Mouse (Mus musculus): ENCODE measurements around the gene Rtl1. TPM values are rescaled to one million over a fixed set of nuclear protein-coding genes. Genes with fewer than 3 reads are reported as not detected.

Gene Rtl1
- polyA plus RNA-seq (2014; fragmentation: Nextera tagmentation; extraction: Ambion mirVana), result 2.1 and 3.0 TPM in 2 replicates

DNA sequence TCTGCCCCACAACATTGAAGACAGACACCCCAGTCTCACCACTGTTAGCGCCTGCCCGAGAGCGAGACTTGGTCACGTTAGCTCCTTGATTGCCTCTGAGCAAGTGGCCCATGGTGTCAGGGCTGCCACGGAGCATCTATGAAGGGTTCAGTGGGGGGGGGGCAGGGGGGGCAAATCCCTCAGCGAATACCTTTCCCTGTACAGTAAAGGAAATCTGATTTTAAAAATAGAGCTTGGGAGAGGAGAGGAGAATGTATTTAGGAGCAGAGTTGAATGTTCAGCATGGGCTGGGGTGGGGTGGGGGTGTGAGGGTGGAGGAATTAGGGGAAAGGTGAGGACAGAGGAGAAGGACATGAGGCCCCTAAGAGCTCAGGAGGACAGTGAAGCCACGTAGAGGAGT is at the start of gene Rtl1:
Rtl1 (minus strand) TSS at position 101 of the 400 bp plus-strand sequence.
- ATAC-seq (ENCODE audit: low read depth), result no peak

DNA sequence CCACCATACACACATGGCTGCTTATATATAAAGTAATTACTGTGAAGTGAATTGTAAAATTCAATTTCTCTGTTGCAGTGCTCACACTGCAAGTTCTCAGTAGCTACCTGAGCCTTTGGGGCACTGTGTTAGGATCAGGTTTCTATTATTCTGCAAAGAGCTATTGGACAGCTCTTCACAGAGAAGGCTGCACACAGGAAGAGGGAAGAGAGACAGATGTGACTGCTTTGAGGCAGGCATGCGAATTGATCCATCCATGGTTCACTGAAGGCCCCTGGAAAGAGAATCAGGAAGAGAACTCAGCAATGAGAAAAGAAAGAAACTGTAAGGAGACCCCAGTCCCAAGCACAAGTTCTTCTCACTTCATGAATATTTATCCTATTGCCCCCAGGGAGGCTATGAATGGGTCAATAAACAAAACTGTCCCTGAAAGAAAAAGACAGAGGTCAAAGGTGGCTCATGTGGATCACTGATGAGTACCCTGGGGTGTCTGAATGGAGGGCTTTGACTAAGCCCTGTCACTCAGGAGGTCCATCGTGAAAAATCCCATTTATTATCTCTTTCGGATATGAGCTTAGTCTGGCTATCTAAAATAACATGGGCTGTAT is 40.5 kb upstream of the Rtl1 start:
- WGBS, result 2% methylated on average over 3 of the region's 3 CpGs
- no peak overlapping the region for H3K27ac ChIP-seq (ENCODE audit: low read depth, low read length)
- no peak overlapping the region for H3K4me2 ChIP-seq (ENCODE audit: low read depth, low read length)
- no peaks in the 10 kb centered on the region for H3K4me1 ChIP-seq (ENCODE audit: control insufficient read depth, insufficient read depth, low read length)
- H3K4me3 ChIP-seq (ENCODE audit: low read depth, low read length), result no peak overlapping the region
- 0 out of 2 replicates have a peak, but pooled peaks cover 3% of the 10 kb centered on the region for H3K36me3 ChIP-seq (ENCODE audit: control insufficient read depth, insufficient read depth, low read length)
- no peaks in the 10 kb centered on the region for H3K9me3 ChIP-seq (ENCODE audit: control insufficient read depth, low read length)
- no peak overlapping the region for H3K9ac ChIP-seq (replicated peaks; ENCODE audit: low read depth, low read length)
- H3K27me3 ChIP-seq (ENCODE audit: control insufficient read depth, insufficient read depth, low read length), result no peaks in the 10 kb centered on the region
- ATAC-seq (ENCODE audit: low read depth), result no peak

More for the DNA sequence above, at the start of gene Rtl1:
- H3K36me3 ChIP-seq (ENCODE audit: control insufficient read depth, insufficient read depth, low read length), result peaks cover 10% of the 10 kb centered on the region
- H3K27me3 ChIP-seq (ENCODE audit: control insufficient read depth, insufficient read depth, low read length), result no peaks in the 10 kb centered on the region
- WGBS, result 85% methylated on average over 7 of the region's 7 CpGs
- no peak within 1 kb of the TSS for H3K4me2 ChIP-seq (ENCODE audit: low read depth, low read length)
- H3K9me3 ChIP-seq (ENCODE audit: control insufficient read depth, low read length), result no peaks in the 10 kb centered on the region
- H3K4me1 ChIP-seq (ENCODE audit: control insufficient read depth, insufficient read depth, low read length), result peaks cover 4% of the 10 kb centered on the region; the same call in 1 of the 2 replicates
- H3K9ac ChIP-seq (replicated peaks; ENCODE audit: low read depth, low read length), result no peak within 1 kb of the TSS
- no peak within 1 kb of the TSS for H3K4me3 ChIP-seq (ENCODE audit: low read depth, low read length)
- no peak within 1 kb of the TSS for H3K27ac ChIP-seq (ENCODE audit: low read depth, low read length)

DNA sequence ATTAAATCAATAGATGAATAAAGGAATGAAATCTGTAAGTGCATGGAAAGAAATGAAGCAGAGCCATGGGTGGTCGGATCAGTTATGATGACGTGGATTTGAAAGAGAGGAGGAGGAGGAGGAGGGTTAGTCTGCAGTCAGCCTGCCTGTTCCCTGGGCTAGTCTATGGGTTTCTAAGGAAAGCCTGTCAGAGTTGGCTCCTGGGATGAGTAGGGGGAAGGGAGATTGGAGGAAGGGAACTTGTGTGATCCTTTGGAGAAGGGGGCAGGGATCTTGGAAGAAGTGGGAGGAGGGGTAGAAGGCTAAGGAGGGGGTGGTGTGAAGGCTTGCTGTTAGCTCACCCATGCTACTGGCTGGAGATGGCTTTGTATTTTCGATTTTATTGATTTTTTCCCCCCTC is 31.9 kb upstream of the Rtl1 start:
- H3K9ac ChIP-seq (replicated peaks; ENCODE audit: low read depth, low read length), result no peak overlapping the region
- H3K36me3 ChIP-seq (ENCODE audit: control insufficient read depth, insufficient read depth, low read length), result peaks cover 2% of the 10 kb centered on the region; the same call in 1 of the 2 replicates
- WGBS, result 62% methylated on average over 3 of the region's 3 CpGs

DNA sequence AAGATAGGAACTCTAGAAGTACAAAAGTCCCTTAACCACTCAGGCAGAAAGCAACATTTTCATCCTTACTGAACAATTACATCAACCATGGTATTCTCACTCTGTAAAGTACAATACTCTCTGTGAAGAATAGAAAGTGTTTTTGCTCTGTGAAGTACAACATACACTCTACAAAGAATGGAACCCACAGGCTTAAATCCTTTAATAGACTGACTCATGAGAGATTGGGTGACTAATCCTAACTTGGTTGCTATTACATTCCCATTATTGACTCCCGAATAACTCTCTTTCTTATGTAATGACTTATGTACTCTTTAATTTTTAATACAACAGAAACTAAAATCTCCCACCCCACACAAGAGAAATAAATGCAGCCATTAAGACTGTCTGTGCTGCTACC is 28.8 kb upstream of the Rtl1 start:
- Histone ChIP-seq H3K9ac (replicated peaks; ENCODE audit: low read depth, low read length) (no peak overlapping the region), H3K27ac (ENCODE audit: low read depth, low read length) (no peak overlapping the region), H3K36me3 (ENCODE audit: control insufficient read depth, insufficient read depth, low read length) (peaks cover 6% of the 10 kb centered on the region; the same call in 1 of the 2 replicates), H3K4me2 (ENCODE audit: low read depth, low read length) (no peak overlapping the region), H3K4me1 (ENCODE audit: control insufficient read depth, insufficient read depth, low read length) (no peaks in the 10 kb centered on the region), H3K4me3 (ENCODE audit: low read depth, low read length) (no peak overlapping the region), H3K9me3 (ENCODE audit: control insufficient read depth, low read length) (no peaks in the 10 kb centered on the region), H3K27me3 (ENCODE audit: control insufficient read depth, insufficient read depth, low read length) (no peaks in the 10 kb centered on the region)
- no peak for ATAC-seq (ENCODE audit: low read depth)
- WGBS, result 86% methylated on average over 1 of the region's 1 CpGs

More for the DNA sequence above, 31.9 kb upstream of the Rtl1 start:
- no peak for ATAC-seq (ENCODE audit: low read depth)
- Histone ChIP-seq H3K4me2 (ENCODE audit: low read depth, low read length) (no peak overlapping the region), H3K4me3 (ENCODE audit: low read depth, low read length) (no peak overlapping the region), H3K27ac (ENCODE audit: low read depth, low read length) (no peak overlapping the region), H3K9me3 (ENCODE audit: control insufficient read depth, low read length) (no peaks in the 10 kb centered on the region), H3K4me1 (ENCODE audit: control insufficient read depth, insufficient read depth, low read length) (no peaks in the 10 kb centered on the region), H3K27me3 (ENCODE audit: control insufficient read depth, insufficient read depth, low read length) (no peaks in the 10 kb centered on the region)

DNA sequence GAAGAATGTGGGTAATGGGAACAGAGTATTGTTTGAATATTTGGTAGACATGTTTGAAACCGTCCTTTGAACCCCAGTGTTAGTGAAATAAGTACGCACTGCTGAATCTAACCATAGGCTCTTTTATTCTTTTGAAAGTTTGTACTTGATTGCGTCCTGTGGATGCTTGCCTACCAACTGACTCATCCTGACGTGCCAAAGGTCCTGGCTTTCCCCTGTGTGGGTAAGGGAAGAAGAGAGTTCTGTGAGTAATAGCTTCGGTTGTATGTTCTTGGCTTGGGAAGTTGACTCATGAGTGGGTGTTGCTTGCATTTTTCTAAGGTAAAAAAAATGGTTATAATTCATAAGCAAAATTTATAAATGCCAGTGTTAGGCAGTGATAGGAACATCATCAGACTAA is 26.8 kb upstream of the Rtl1 start:
- 91% methylated on average over 5 of the region's 5 CpGs for WGBS
- Histone ChIP-seq H3K27ac (ENCODE audit: low read depth, low read length) (no peak overlapping the region), H3K4me1 (ENCODE audit: control insufficient read depth, insufficient read depth, low read length) (no peaks in the 10 kb centered on the region), H3K4me2 (ENCODE audit: low read depth, low read length) (no peak overlapping the region), H3K9ac (replicated peaks; ENCODE audit: low read depth, low read length) (no peak overlapping the region), H3K27me3 (ENCODE audit: control insufficient read depth, insufficient read depth, low read length) (no peaks in the 10 kb centered on the region), H3K36me3 (ENCODE audit: control insufficient read depth, insufficient read depth, low read length) (peaks cover 6% of the 10 kb centered on the region; the same call in 1 of the 2 replicates), H3K9me3 (ENCODE audit: control insufficient read depth, low read length) (no peaks in the 10 kb centered on the region), H3K4me3 (ENCODE audit: low read depth, low read length) (no peak overlapping the region)
- no peak for ATAC-seq (ENCODE audit: low read depth)

DNA sequence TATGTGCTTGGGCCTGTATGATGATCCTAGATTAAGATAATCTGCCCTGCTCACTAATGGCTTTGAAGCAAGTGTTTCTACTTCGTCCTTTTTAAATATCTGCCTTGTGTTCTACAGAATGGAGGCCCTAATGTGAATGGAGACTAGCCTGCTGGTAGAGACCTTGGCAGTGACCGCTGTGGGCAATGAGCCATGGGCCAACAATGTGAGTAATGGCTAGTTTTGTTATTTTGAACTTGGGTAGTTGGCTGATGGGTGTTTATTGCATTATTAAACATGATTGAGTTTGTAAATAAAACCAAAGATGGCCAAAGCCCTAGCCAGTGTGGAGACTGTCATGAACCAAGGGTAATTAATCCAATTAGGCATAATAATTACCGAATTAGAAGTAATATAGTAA is 20.1 kb upstream of the Rtl1 start:
- Histone ChIP-seq H3K4me2 (ENCODE audit: low read depth, low read length) (no peak overlapping the region), H3K4me3 (ENCODE audit: low read depth, low read length) (no peak overlapping the region), H3K9me3 (ENCODE audit: control insufficient read depth, low read length) (no peaks in the 10 kb centered on the region), H3K27ac (ENCODE audit: low read depth, low read length) (no peak overlapping the region), H3K36me3 (ENCODE audit: control insufficient read depth, insufficient read depth, low read length) (peaks cover 11% of the 10 kb centered on the region; the same call in 1 of the 2 replicates), H3K9ac (replicated peaks; ENCODE audit: low read depth, low read length) (no peak overlapping the region), H3K4me1 (ENCODE audit: control insufficient read depth, insufficient read depth, low read length) (no peaks in the 10 kb centered on the region), H3K27me3 (ENCODE audit: control insufficient read depth, insufficient read depth, low read length) (no peaks in the 10 kb centered on the region)
- 84% methylated on average over 3 of the region's 3 CpGs for WGBS
- ATAC-seq (ENCODE audit: low read depth), result no peak

DNA sequence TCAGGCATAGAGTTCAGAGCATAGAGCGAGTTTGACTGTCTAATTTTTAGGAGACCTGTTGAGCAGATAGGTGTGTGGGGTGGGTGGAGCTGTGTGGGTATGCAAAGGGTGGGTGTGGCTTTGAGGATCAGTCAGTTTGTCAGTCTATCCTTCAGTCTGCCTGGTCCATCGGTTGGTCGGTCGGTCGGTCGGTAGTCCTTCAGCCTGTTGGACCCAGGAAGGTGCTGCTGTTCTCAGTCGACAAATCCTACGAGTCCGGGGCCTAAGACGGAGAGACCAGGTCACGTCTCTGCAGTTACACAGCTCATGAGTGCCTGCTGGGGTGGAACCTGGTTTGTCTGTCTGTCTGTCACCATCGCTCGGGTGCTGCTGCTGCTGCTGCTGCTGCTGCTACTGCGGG is 17.9 kb upstream of the Rtl1 start:
- Histone ChIP-seq H3K4me1 (ENCODE audit: control insufficient read depth, insufficient read depth, low read length) (no peaks in the 10 kb centered on the region), H3K9ac (replicated peaks; ENCODE audit: low read depth, low read length) (no peak overlapping the region), H3K9me3 (ENCODE audit: control insufficient read depth, low read length) (no peaks in the 10 kb centered on the region), H3K27me3 (ENCODE audit: control insufficient read depth, insufficient read depth, low read length) (no peaks in the 10 kb centered on the region), H3K36me3 (ENCODE audit: control insufficient read depth, insufficient read depth, low read length) (peaks cover 8% of the 10 kb centered on the region; the same call in 1 of the 2 replicates), H3K27ac (ENCODE audit: low read depth, low read length) (no peak overlapping the region), H3K4me3 (ENCODE audit: low read depth, low read length) (no peak overlapping the region), H3K4me2 (ENCODE audit: low read depth, low read length) (no peak overlapping the region)
- ATAC-seq (ENCODE audit: low read depth), result no peak
- 88% methylated on average over 14 of the region's 14 CpGs for WGBS

DNA sequence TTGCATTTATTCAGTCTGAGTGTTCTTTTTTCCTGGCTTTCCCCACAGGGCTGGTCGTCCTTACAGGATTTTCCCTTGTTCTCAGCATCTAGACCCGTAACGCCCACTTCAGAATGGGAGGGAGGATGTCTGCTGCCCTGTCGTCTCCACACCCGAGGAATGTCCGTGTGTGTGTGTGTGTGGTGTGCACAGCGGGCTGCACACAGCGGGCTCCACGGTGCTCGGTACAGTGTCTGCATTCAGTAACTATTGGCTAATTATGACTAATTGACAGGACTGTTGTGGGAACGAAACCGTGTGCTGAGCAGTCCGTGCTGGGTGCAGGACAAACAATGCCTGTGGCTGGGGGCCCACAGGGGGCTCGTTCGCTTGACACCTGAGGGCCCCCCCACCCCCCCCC is 17.0 kb upstream of the Rtl1 start:
- Histone ChIP-seq H3K4me3 (ENCODE audit: low read depth, low read length) (no peak overlapping the region), H3K9me3 (ENCODE audit: control insufficient read depth, low read length) (no peaks in the 10 kb centered on the region), H3K4me1 (ENCODE audit: control insufficient read depth, insufficient read depth, low read length) (no peaks in the 10 kb centered on the region), H3K9ac (replicated peaks; ENCODE audit: low read depth, low read length) (no peak overlapping the region), H3K27me3 (ENCODE audit: control insufficient read depth, insufficient read depth, low read length) (no peaks in the 10 kb centered on the region), H3K27ac (ENCODE audit: low read depth, low read length) (no peak overlapping the region), H3K36me3 (ENCODE audit: control insufficient read depth, insufficient read depth, low read length) (peaks cover 8% of the 10 kb centered on the region; the same call in 1 of the 2 replicates), H3K4me2 (ENCODE audit: low read depth, low read length) (no peak overlapping the region)
- 32% methylated on average over 15 of the region's 15 CpGs for WGBS
- ATAC-seq (ENCODE audit: low read depth), result no peak

DNA sequence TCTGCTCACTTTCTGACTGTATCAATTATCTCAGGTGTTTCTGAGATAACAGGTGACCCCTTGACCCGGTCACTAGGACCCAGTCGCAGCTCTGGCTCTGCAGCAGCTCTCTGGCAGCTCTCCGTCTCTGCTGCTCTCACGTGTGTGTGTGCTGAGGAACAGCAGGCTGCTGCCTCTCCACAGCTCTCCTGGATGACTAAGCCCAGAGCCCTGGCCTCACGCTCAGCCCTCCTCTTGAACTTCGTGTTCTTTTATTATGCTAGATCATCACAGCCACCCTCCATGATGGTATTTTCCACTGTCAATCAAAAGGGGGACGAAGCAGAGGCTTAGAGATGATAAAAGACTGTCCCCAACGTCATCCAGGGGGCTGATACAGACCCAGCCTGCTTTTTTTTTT is 15.2 kb upstream of the Rtl1 start:
- 80% methylated on average over 8 of the region's 8 CpGs for WGBS
- no peak for ATAC-seq (ENCODE audit: low read depth)
- peaks cover 9% of the 10 kb centered on the region; the same call in 1 of the 2 replicates for H3K36me3 ChIP-seq (ENCODE audit: control insufficient read depth, insufficient read depth, low read length)

More for the DNA sequence above, 15.2 kb upstream of the Rtl1 start:
- no peaks in the 10 kb centered on the region for H3K27me3 ChIP-seq (ENCODE audit: control insufficient read depth, insufficient read depth, low read length)
- H3K4me3 ChIP-seq (ENCODE audit: low read depth, low read length), result no peak overlapping the region
- no peak overlapping the region for H3K4me2 ChIP-seq (ENCODE audit: low read depth, low read length)
- no peak overlapping the region for H3K27ac ChIP-seq (ENCODE audit: low read depth, low read length)
- H3K9ac ChIP-seq (replicated peaks; ENCODE audit: low read depth, low read length), result no peak overlapping the region
- no peaks in the 10 kb centered on the region for H3K9me3 ChIP-seq (ENCODE audit: control insufficient read depth, low read length)
- H3K4me1 ChIP-seq (ENCODE audit: control insufficient read depth, insufficient read depth, low read length), result no peaks in the 10 kb centered on the region

Measured in neural tube, embryonic 14.5 days (tissue).